Mouse (Mus musculus) spleen, adult 2 months (tissue): ENCODE measurements at regions not wholly inside any gene's neighbourhood (a gene's known extent, or its start where the extent isn't known, plus 50 kb on each side); places are given as distances from the start of the nearest gene placed in this dataset.
"Not testable (repeated sequence)": the region's sequence is repeated elsewhere in the genome, so short reads cannot be mapped to it uniquely, and the experiment has no call there.

ENCODE experiments used
- DNase-seq, 2 experiments: peaks; one replicate each; pipeline versions ENCODE4 v3.0.0 to v3.0.0-alpha.2; 2012 to 2021; ENCODE audit warnings: low spot score in 2 of 2, low read depth in 1 of 2
- H3K27ac ChIP-seq: fragments of 200-500 bp; 2 replicates; pipeline ENCODE4 v1.5.1; 2012; ENCODE audit warnings: low read length, inconsistent platforms; ENCODE audit not compliant: insufficient read depth
- H3K27me3 ChIP-seq: fragments of 200-500 bp; 2 replicates; pipeline ENCODE4 v1.6.1; 2012; ENCODE audit warnings: mild to moderate bottlenecking, moderate library complexity, low read length, inconsistent platforms; ENCODE audit not compliant: control insufficient read depth, insufficient read depth
- H3K36me3 ChIP-seq: fragments of 200-500 bp; 2 replicates; pipeline ENCODE4 v1.6.1; 2012; ENCODE audit warnings: mild to moderate bottlenecking, low read length, inconsistent platforms; ENCODE audit not compliant: control insufficient read depth, insufficient read depth
- H3K4me1 ChIP-seq: fragments of 200-500 bp; 2 replicates; pipeline ENCODE4 v1.6.1; 2011; ENCODE audit warnings: inconsistent platforms; ENCODE audit not compliant: control insufficient read depth, insufficient read depth, insufficient read length
- H3K4me3 ChIP-seq: fragments of 200-500 bp; 2 replicates; pipeline ENCODE4 v1.5.1; 2011; ENCODE audit warnings: mild to moderate bottlenecking, inconsistent platforms; ENCODE audit not compliant: insufficient read depth, insufficient read length; ENCODE audit errors: extremely low read depth
- CTCF ChIP-seq: fragments of 200-500 bp; IDR thresholded peaks from 2 replicates; pipeline ENCODE4 v1.5.1; 2011; ENCODE audit warnings: mild to moderate bottlenecking, inconsistent platforms; ENCODE audit not compliant: insufficient read depth, insufficient read length, insufficient replicate concordance; ENCODE audit errors: extremely low read depth
- POLR2A ChIP-seq: fragments of 200-500 bp; IDR thresholded peaks from 2 replicates; pipeline ENCODE4 v1.6.1; 2011; ENCODE audit warnings: low read depth, low read length, inconsistent platforms
- WGBS: fragments of 180-500 bp; shearing (Covaris S2); methylation state at CpG from one replicate; pipeline ENCODE4 v1.1.7; 2018; 5-methylcytosine and 5-hydroxymethylcytosine counted together

DNA sequence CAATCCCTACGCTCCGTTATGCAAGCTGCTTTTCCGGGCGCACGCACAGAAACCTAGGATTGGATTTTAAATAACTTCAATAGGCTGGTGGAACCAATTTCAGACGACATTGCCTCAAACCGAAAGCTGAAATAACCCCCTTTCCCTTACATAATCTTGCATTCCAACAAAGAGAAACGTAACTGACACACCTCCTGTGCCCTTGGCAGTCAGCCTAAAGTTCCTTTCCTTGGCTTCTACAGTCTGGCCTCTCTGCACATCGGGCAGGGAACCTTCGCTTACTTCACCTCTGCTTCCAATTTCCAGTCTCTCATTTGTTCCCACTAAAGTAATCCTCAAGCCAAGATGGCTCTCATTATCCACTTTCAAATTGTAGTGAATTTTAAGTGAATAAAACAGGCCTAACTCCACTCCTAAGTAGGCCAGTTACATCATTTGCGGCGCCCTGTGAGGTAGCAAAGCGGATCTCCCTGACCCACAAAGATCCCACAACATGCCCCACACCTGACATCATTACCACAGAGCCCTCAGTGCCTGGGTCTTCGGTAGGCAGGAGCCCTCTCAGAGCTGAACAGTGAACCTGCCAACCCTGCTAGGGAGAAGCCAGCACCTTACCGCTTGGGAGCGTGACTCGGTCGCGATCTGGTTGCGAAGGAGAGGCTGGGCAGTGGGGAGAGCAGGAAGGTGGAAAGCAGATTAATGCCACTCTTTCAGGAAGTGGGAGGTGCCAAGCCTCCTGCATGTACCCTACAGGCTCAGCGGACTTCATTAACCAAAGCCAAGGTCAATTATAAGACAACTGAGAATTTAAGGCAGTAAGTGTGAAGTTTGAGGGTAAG is 279.0 kb upstream of the Arglu1 start:
- H3K27me3 ChIP-seq, result no peaks in the 10 kb centered on the region
- peak overlapping the region; percentile 32; the same call in 1 of the 2 replicates for H3K4me3 ChIP-seq
- no peak for DNase-seq
- no peaks in the 10 kb centered on the region for H3K36me3 ChIP-seq
- H3K4me1 ChIP-seq, result peaks cover 8% of the 10 kb centered on the region; the same call in 1 of the 2 replicates
- H3K27ac ChIP-seq, result no peak overlapping the region
- 54% methylated on average over 21 of the region's 21 CpGs for WGBS
- TF ChIP-seq POLR2A, result no peak
- TF ChIP-seq CTCF, result no peak

DNA sequence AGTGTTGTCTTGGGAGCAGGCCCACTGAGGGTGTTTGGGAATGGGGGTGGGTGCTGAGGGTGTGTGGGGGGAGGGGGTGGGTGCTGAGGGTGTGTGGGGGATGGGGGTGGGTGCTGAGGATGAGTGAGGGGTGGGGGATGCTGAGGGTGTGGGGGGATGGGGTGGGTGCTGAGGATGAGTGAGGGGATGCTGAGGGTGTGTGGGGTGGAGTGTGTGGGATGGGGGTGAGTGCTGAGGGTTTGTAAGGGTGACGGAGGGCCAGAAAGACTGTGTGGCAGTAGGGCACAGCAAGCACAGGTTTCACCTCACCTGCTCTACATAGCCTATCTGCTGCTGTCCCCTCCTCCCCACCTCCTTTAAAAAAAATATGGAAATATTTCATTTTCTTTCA is 276.3 kb upstream of the Arglu1 start:
- WGBS, result 100% methylated on average over 1 of the region's 1 CpGs
- TF ChIP-seq CTCF (no peak), POLR2A (no peak)
- no peak overlapping the region for H3K4me3 ChIP-seq
- H3K4me1 ChIP-seq, result peaks cover 2% of the 10 kb centered on the region; the same call in 1 of the 2 replicates
- no peak for DNase-seq
- H3K27me3 ChIP-seq, result no peaks in the 10 kb centered on the region
- no peak overlapping the region for H3K27ac ChIP-seq
- no peaks in the 10 kb centered on the region for H3K36me3 ChIP-seq

DNA sequence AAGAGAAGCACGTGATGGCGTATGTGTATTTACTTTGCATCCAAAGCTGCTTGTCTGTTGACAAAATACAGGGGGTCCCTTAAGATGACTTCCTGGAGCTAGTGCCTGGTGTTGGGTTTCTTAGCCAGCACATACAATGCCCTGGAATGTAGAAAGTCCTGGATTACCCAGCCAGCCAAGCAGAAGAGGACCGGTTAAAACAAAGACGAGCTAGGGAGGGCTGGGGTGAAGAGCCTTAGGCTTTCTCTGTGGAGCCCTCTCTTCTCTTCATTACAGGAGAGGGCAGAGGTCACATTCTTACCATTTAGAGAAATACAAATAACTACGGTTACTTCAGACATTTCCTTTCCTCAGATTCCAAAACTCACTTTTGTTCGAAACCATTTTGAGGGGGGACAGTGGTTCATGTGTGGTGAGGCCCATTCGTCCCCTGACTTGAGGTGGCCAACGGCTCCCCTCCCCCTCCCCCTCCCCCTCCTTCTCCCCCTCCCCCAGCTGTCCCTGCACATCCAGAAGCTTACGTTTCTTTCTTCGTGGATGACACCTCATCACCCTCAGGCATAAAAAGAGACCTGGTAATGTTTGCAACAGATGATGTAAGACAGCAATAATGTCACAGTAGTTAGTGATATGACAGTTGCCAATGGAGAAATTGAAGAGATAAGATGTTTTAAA is 275.8 kb upstream of the Arglu1 start:
- Histone ChIP-seq H3K4me1 (peaks cover 2% of the 10 kb centered on the region; the same call in 1 of the 2 replicates), H3K36me3 (no peaks in the 10 kb centered on the region), H3K4me3 (no peak overlapping the region), H3K27me3 (no peaks in the 10 kb centered on the region), H3K27ac (no peak overlapping the region)
- no peak for DNase-seq
- WGBS, result 86% methylated on average over 10 of the region's 10 CpGs
- TF ChIP-seq CTCF (no peak), POLR2A (no peak)

DNA sequence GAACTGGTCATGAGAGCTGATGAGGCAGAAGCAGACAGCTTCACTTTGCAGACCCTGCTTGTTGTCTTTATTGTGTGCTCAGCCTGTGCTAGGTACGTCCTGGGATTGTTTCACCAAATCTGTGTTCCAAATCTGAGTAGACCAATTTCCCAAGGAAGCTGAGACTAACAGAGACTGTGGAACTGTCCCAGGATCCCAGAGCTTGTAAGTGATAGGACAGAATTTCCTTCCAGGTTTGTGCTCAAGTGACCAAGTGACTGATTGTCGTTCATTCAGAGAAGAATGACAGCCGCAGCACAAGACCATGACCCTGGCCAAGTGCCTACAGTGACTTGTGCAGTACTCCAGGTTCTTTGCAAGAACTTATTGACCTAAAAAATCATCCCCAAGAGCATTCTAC is 269.9 kb upstream of the Arglu1 start:
- WGBS, result 90% methylated on average over 3 of the region's 3 CpGs
- Histone ChIP-seq H3K27ac (no peak overlapping the region), H3K4me1 (no peaks in the 10 kb centered on the region), H3K27me3 (no peaks in the 10 kb centered on the region), H3K36me3 (no peaks in the 10 kb centered on the region), H3K4me3 (no peak overlapping the region)
- no peak for DNase-seq
- TF ChIP-seq POLR2A, result no peak
- no peak for TF ChIP-seq CTCF

DNA sequence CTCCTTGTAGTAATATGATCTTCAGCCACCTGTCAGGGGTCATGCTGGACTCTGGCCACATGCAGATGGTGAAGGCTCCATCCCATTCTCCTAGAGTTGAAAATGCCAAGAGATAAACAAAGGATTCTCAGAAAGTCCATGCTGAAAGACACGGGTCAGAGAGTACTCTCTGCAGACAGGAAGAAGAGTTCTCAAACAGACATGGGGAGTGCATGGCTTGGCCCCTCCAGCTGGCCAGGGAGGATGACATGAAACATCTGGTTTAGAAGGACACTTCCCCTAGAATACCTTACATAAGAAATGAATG is 269.4 kb upstream of the Arglu1 start:
- no peaks in the 10 kb centered on the region for H3K27me3 ChIP-seq
- no peaks in the 10 kb centered on the region for H3K4me1 ChIP-seq
- DNase-seq, result no peak
- TF ChIP-seq POLR2A, result no peak
- no peak for TF ChIP-seq CTCF
- WGBS, result 20% methylated on average over 1 of the region's 1 CpGs
- H3K36me3 ChIP-seq, result no peaks in the 10 kb centered on the region
- no peak overlapping the region for H3K27ac ChIP-seq
- no peak overlapping the region for H3K4me3 ChIP-seq

DNA sequence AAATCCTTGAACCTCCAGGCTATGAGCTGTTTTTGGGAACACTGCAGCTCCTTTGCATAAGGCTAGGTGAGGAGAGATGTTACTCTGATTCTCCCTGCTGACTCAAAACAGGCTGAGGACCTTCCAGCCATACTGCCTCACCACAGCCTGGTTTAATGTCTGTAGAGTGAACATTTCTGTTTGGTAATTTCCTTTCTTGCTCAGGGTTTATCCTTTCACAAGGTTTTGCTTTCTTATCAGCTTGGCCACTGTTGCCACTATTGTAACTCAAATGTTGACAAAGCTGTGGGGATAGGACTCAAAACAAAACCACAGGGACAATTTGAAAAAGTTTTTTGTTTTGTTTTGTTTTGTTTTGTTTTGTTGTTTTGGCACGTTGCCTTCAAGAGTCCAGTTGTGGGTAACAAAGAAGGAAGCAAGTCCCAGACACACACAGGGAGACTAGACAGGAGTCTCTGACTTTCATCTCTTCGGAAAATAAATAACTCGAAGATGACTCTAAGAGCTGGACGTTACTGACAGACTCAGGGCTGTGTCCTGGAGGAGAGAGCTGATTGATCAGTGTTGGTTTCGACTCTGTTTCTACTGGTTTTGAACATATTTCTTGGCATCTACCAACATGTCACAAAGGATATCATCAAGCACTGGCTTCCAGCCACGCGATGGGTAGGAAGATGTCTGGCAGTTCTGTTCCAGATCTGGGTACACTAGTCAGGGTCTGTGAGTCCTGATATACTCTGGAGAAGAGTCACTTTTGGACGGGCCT is 268.9 kb upstream of the Arglu1 start:
- no peak for DNase-seq
- H3K27ac ChIP-seq, result no peak overlapping the region

DNA sequence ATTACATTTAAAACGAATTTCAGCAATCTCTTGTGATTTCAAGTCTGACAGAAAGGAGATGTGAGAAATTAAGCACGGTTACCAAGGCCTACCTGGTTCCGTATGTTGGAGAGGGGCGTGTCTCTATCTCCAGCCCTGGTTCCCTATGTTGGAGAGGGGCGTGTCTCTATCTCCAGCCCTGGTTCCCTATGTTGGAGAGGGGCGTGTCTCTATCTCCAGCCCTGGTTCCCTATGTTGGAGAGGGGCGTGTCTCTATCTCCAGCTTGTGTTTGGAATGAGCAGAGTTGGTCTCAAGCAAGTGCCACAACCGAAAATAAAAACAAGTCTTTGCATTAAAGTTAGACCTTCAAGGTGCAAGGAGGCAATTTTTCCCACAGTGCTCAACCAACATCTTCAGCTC is 267.8 kb upstream of the Arglu1 start:
- not testable (repeated sequence) for H3K27ac ChIP-seq, H3K4me3 ChIP-seq, H3K36me3 ChIP-seq, DNase-seq, H3K27me3 ChIP-seq, H3K4me1 ChIP-seq
- 83% methylated on average over 8 of the region's 8 CpGs for WGBS

More for the DNA sequence above, 268.9 kb upstream of the Arglu1 start:
- Histone ChIP-seq H3K27me3 (no peaks in the 10 kb centered on the region), H3K4me1 (no peaks in the 10 kb centered on the region), H3K36me3 (no peaks in the 10 kb centered on the region), H3K4me3 (no peak overlapping the region)
- WGBS, result 77% methylated on average over 8 of the region's 8 CpGs
- TF ChIP-seq CTCF (no peak), POLR2A (no peak)
